Comparison of ENCODE assay signal across 9 mouse cellular contexts in genomic region chr4:136180408-136181330, GRCm38 (mm10). TPM values are rescaled to one million over a fixed set of nuclear protein-coding genes. Genes with fewer than 3 reads are reported as not detected.
DNase-seq lines count a peak whose midpoint lies in the region; ATAC-seq lines count a peak whose summit lies in the region.
"Had no signal": no experiment of that assay in that cellular context is flagged by ENCODE, and none has a peak within 500 bp of the region (broad histone marks: within the 10 kb centered on the region; RNA-seq: fewer than 3 reads in every experiment).

No protein-coding gene starts in this region.

- no peaks in the 10 kb centered on the region for H3K36me3 ChIP-seq in intestine, embryonic 15.5 days

- H3K9me3 ChIP-seq in intestine, embryonic 15.5 days: no peaks in the 10 kb centered on the region

- H3K4me3 ChIP-seq in intestine, embryonic 15.5 days (replicated peaks): peak overlapping the region; percentile 24
- H3K4me3 ChIP-seq: myocyte had no signal

- peak; percentile 93 for DNase-seq in adrenal gland, adult 8-10 months
- DNase-seq in embryo, embryonic 9.5 days (ENCODE audit: extremely low spot score): peak; percentile 68
- DNase-seq in gastrocnemius, postnatal 25 days: peak; percentile 87
- DNase-seq in left cerebral cortex, postnatal 36 days (ENCODE audit: low spot score in 2 of 2): peak; percentile 53 to 57
- DNase-seq in mesoderm, embryonic 11.5 days (ENCODE audit: low read depth, low spot score): peak; percentile 84
- DNase-seq in skeletal muscle tissue, adult 2 months (ENCODE audit: low read depth, low spot score): peak; percentile 93
- DNase-seq in yolk sac, embryonic 10.5 days (ENCODE audit: low spot score): no peak

- peaks cover 44% of the 10 kb centered on the region for H3K4me1 ChIP-seq in intestine, embryonic 15.5 days (replicated peaks)

- intact Hi-C loops in left cerebral cortex, postnatal 36 days (cut with DNase I): no loop called here

- no peak overlapping the region for H3K9ac ChIP-seq in intestine, embryonic 15.5 days

- peak overlapping the region; percentile 46 for H3K4me2 ChIP-seq in intestine, embryonic 15.5 days (replicated peaks)

- 0 out of 2 replicates have a peak overlapping the region, but pooled peaks have one; percentile 22 for H3K27ac ChIP-seq in intestine, embryonic 15.5 days

- 33% methylated on average over 23 of the region's 23 CpGs for WGBS in intestine, embryonic 15.5 days

- ATAC-seq in intestine, embryonic 15.5 days: peak; percentile 28

- no peaks in the 10 kb centered on the region for H3K27me3 ChIP-seq in intestine, embryonic 15.5 days (replicated peaks)

RNA-seq across cellular contexts. Expression of gene E2f2, which starts 8.5 kb away (rescaled TPM):
- 1 to 10 TPM; 2.6 to 3.6 (median 2.7) TPM for total RNA-seq in adrenal gland, adult 8-10 months (2022)
- total RNA-seq in gastrocnemius, postnatal 25 days (2021): 1 to 10 TPM; 1.8 to 3.5 TPM
- 8.1 and 9.8 TPM in 2 replicates for polyA plus RNA-seq in intestine, embryonic 15.5 days (2015; fragmentation: Nextera tagmentation; extraction: Ambion mirVana)
- under 1 TPM; 0.61 to 0.72 TPM for total RNA-seq in left cerebral cortex, postnatal 36 days (2021)

RNA-seq across cellular contexts. Expression of gene Asap3, which starts 25.5 kb away (rescaled TPM):
- total RNA-seq in adrenal gland, adult 8-10 months (2022): 1 to 10 TPM; 2.5 to 4.9 (median 3.6) TPM
- 1 to 10 TPM; 2.8 to 3.0 TPM for total RNA-seq in gastrocnemius, postnatal 25 days (2021)
- polyA plus RNA-seq in intestine, embryonic 15.5 days (2015; fragmentation: Nextera tagmentation; extraction: Ambion mirVana): 4.6 and 5.4 TPM in 2 replicates
- total RNA-seq in left cerebral cortex, postnatal 36 days (2021): 1 to 10 TPM; 2.2 to 2.5 TPM

RNA-seq across cellular contexts. Expression of gene Id3, which starts 37.4 kb away (rescaled TPM):
- 10 to 100 TPM; 58.3 to 76.8 (median 73.8) TPM for total RNA-seq in adrenal gland, adult 8-10 months (2022)
- total RNA-seq in gastrocnemius, postnatal 25 days (2021): 10 to 100 TPM; 13.5 to 21.2 TPM
- 269 and 285 TPM in 2 replicates for polyA plus RNA-seq in intestine, embryonic 15.5 days (2015; fragmentation: Nextera tagmentation; extraction: Ambion mirVana)
- total RNA-seq in left cerebral cortex, postnatal 36 days (2021): 10 to 100 TPM; 35.3 to 40.7 TPM
